Mouse (Mus musculus) cerebellum, adult 9-10 months (tissue): Measurements from ENCODE around the gene Npas3.

Experiments
- DNase-seq: peaks from one replicate; pipeline ENCODE4 v3.0.0; 2022

Npas3 gene

DNA sequence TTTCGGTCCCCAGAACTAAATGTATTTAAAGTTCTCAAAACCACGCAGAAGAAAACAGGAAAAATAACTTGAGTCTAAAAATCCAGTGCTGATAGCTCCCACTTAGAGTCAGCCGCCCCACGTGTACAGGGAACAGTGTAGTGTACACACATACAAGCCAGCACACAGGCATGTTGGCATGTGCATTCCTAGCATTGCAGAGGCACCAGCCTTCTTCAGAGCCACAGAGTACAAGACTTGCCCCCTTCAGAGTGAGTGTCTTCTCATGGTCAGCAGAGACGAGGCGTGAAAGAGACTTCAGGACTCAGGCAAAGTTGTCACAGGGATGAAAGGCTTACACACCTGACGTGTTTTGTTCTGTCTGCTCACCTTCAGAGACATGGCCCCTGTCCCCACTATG lies 565.8 kb downstream of the Npas3 start:
- no peak for DNase-seq

DNA sequence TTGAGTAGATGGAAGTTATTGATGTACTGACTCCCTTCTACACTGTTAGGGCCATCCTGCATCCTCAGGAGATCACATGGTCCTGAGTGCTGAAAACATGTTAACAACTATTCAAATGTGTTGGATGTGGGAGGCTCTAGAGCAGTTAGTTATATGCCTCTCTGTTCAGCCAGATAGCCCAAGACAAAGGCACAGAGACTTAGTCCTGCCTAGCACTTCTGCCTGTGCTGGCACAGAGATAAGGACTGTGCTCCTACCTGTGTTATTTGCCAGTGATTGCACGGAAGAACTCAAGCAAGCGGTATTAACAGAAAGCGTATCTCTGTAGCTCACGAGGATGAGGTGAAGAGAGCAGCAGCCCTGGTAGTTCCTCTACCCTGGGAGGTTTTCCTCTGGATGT lies 571.5 kb downstream of the Npas3 start:
- no peak for DNase-seq

DNA sequence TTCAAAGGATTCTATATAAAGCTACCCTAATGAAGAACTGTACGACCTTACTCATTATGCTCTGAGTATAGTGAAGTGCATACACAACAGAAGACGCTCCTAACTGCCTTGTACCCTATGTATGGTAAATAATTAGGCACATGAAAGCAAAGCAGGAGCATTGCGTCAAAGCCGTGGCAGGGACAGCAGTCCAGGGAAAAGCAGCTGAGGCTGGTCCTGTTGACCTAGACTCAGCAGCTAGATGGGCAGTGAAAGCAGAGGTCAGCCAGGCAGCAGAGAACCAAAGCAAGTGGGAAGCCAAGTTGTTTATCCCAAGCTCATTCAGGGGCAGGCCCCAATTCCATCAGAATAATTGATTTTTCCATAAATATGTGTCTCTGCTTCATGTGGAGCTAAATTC lies 574.4 kb downstream of the Npas3 start:
- no peak for DNase-seq

DNA sequence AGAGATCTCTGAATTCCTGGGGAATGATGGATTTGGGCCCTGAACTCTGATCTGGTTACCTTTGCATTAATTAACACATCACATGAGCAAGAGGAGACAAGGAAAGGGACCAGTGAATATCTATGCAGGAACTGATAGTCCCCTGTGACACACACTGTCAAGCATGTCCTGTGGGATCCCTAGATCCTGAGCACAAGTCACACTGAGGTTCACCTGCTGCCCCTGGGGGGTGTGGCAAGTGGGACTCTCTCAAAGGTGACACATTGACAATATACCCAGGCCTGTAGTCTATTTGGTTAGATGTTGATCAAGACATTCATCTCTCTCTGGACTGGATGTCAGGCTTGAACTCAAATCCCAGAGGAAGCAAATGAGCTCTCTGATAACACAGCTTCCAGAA lies 576.8 kb downstream of the Npas3 start:
- DNase-seq = no peak

GRCm38 (mm10) chr12:53825898-53826605 lies 577.6 kb downstream of the Npas3 start:
- no peak for DNase-seq

- no peak for DNase-seq
Observed at GRCm38 (mm10) chr12:53826812-53827211, 578.3 kb downstream of the Npas3 start.

- no peak for DNase-seq
Observed at GRCm38 (mm10) chr12:53832590-53832989, 584.1 kb downstream of the Npas3 start.

DNA sequence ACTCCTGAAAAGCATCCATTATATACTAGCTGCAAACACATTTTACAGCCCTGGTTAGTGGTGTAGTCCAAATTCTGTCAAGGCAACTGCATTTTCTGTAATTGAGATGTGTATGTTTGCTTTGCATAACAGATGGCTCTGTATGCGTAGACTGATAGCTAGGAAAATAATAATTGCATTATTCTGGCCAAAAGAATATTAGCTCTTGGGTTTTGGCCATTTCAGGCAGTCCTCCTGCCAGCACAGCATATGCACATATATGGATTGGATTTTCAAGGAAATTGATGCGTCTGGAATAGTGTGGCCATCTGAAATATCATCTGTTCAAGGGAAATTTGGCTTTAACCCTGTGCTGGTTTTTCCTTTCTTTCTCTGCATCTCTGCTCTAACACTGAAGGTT lies 584.9 kb downstream of the Npas3 start:
- no peak for DNase-seq

GRCm38 (mm10) chr12:53836031-53836790 lies 587.7 kb downstream of the Npas3 start:
- no peak for DNase-seq

GRCm38 (mm10) chr12:53837408-53837807 lies 588.9 kb downstream of the Npas3 start:
- no peak for DNase-seq

DNA sequence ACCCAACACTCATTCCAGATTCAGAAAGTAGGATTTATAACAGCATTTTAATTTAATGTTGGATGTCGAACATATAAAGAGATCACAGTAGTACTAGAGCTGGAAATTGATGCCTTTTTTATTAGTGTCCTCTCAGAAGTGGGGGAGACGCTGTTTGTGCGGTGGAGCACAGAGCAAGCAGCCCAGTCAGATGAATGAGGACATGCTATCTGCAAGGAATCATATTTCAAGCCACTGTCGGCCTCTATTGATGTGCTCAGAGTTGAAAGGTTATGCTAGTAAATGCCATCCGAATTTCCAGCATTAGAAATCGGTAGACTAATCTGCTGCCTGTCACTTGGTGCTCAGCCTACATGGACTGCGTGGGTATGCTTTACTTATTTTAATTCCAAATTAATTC lies 590.1 kb downstream of the Npas3 start:
- DNase-seq = no peak

GRCm38 (mm10) chr12:53841928-53842671 lies 593.6 kb downstream of the Npas3 start:
- DNase-seq = no peak

DNA sequence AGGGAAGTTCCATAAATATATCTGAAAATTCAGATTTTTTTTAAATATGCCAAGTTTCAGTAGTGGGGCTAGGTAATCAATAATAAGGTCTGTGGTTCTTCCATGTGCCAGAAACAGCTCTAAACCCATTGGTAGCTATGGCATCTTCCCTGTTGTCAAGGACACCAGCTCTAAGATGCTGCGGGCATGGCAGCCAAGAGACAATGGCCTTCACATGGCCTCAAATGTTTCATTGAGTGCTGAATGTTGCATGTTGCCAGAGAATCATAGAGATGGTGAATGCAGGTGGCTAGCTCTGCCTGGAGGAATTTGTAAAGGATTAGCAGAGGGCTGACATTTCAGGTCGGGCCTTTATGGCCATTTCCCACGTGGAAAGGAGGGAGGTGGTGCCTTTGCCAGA lies 595.1 kb downstream of the Npas3 start:
- no peak for DNase-seq

GRCm38 (mm10) chr12:53846154-53846665 lies 597.7 kb downstream of the Npas3 start:
- no peak for DNase-seq

- no peak for DNase-seq
Observed at GRCm38 (mm10) chr12:53849263-53849662, 600.8 kb downstream of the Npas3 start.

GRCm38 (mm10) chr12:53852432-53852831 lies 604.0 kb downstream of the Npas3 start:
- no peak for DNase-seq

GRCm38 (mm10) chr12:53860176-53860575 lies 611.7 kb downstream of the Npas3 start:
- DNase-seq = no peak

DNA sequence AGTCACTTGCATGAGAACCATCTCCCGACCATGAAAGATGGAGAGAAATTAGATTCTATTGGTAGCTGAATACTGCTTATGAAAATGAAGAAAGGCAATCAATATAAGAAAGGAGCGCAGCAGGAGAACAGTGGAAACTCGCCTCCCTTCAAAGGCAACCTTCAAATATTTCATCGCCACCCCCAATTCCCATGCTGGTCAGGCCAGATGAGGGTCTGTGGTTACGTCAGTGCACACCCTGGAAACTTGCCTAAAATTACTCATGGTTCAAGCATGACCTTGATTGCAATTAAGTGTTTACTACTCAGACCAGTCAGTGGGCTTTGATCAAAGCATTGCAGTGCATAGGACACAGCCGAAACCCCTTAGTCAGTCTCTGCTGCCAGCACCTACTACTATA lies 613.8 kb downstream of the Npas3 start:
- no peak for DNase-seq

DNA sequence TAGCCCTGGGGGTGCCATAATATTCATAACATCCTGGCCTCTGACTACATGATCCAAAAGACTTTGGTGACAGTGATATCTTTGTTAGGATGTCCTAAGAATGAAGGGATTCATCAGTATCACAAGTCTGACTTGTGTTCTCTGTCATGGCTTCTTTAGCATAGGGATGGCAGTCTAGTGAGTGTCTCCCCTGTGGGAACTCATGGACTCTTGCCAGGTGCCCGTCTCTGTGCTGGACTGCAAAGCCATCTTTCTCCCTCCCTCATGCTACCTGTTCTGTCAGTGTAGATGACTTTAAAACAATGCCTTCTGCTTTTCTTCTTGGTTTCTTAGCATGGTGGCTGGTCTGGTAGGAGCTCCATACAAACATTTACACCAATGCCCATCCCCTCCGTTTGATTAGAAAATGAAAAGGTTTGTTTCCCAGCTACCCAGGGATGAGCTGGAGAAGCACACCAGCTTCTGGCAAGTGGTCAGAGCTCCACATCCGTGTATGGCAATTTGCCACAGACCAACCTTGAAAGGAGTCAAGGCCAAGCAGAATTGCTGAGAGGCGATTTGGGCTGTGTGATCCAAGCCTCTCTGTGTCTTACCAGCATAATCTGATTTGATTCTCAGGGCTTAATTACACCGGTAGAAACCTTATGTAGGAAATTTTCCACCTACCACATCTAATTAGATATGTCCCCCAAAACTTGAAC lies 616.1 kb downstream of the Npas3 start:
- no peak for DNase-seq

GRCm38 (mm10) chr12:53865691-53866090 lies 617.2 kb downstream of the Npas3 start:
- DNase-seq = no peak

- no peak for DNase-seq
Observed at GRCm38 (mm10) chr12:53869981-53870380, 621.5 kb downstream of the Npas3 start.

- no peak for DNase-seq
Observed at GRCm38 (mm10) chr12:53875226-53875625, 626.7 kb downstream of the Npas3 start.

DNA sequence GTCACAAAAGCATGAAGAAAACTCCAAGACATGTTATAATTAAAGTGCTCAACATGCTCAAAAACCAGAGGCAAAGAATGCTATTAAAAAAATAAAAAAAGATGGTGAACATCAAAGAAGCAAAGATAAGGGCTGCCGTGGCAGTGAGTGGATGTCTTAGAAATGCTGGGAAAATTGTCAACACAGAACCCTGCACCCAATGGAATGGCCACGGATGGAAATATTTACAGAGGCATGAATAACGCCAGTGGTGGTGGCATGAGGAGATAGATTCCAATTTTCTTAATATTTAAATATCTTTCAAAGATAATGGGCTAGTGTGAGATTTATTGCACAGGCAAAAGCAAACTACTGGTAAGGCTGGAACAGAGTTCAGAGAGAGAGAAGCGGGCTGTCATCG lies 628.2 kb downstream of the Npas3 start:
- no peak for DNase-seq
